Mouse (Mus musculus): Measurements from ENCODE around the gene Cep295. TPM values are rescaled to one million over a fixed set of nuclear protein-coding genes. Genes with fewer than 3 reads are reported as not detected.

Gene Cep295
- polyA plus RNA-seq, 1 experiment from 2014 or later, result 23.6 TPM

- H3K27me3 ChIP-seq (ENCODE audit: low read depth, poor library complexity, severe bottlenecking), result no peaks in the 10 kb centered on the region
- peaks cover 56% of the 10 kb centered on the region for H3K36me3 ChIP-seq
- DNase-seq (ENCODE audit: low spot score), result no peak
- H3K27ac ChIP-seq, result no peak overlapping the region
- 92% methylated on average over 4 of the region's 4 CpGs for WGBS
- peaks cover 13% of the 10 kb centered on the region for H3K4me1 ChIP-seq
- H3K4me3 ChIP-seq, result no peak overlapping the region
- H3K9me3 ChIP-seq (replicated peaks), result no peaks in the 10 kb centered on the region
Observed at GRCm38 (mm10) chr9:15276855-15277254, 80.7 kb downstream of the Cep295 start.

- 0 out of 2 replicates have a peak, but pooled peaks cover 4% of the 10 kb centered on the region for H3K4me1 ChIP-seq
- peaks cover 85% of the 10 kb centered on the region for H3K36me3 ChIP-seq
- no peak for DNase-seq (ENCODE audit: low spot score)
- no peak overlapping the region for H3K27ac ChIP-seq
- WGBS, result 97% methylated on average over 2 of the region's 2 CpGs
- no peak overlapping the region for H3K4me3 ChIP-seq
- H3K9me3 ChIP-seq (replicated peaks), result no peaks in the 10 kb centered on the region
- H3K27me3 ChIP-seq (ENCODE audit: low read depth, poor library complexity, severe bottlenecking), result no peaks in the 10 kb centered on the region
Observed at GRCm38 (mm10) chr9:15273981-15274380, 83.6 kb downstream of the Cep295 start.

Small RNAs within 50 kb of the gene (microRNA-seq; reads per million reads assigned to microRNA genes)
- gene Gm49349 (not detected), gene mmu-mir-7650 (2.1 reads per million)

Other genes with a start within 250 kb of the Cep295 start
- gene Hephl1, start 245.7 kb downstream of the Cep295 start, polyA plus RNA-seq (2016; fragmentation: Nextera tagmentation; extraction: Ambion mirVana), result not detected in 2 replicates
- 1.1 and 1.2 TPM in 2 replicates for gene Vstm5, start 118.7 kb downstream of the Cep295 start, polyA plus RNA-seq (2016; fragmentation: Nextera tagmentation; extraction: Ambion mirVana)
- gene Med17, start 77.9 kb downstream of the Cep295 start, polyA plus RNA-seq (2016; fragmentation: Nextera tagmentation; extraction: Ambion mirVana), result 38.5 and 40.5 TPM in 2 replicates
- 90.8 and 101 TPM in 2 replicates for gene Taf1d, start 51.6 kb downstream of the Cep295 start, polyA plus RNA-seq (2016; fragmentation: Nextera tagmentation; extraction: Ambion mirVana)
- 4.9 and 7.1 TPM in 2 replicates for gene 4931406C07Rik, start 51.3 kb downstream of the Cep295 start, polyA plus RNA-seq (2016; fragmentation: Nextera tagmentation; extraction: Ambion mirVana)
- gene Smco4, start 135.6 kb upstream of the Cep295 start, polyA plus RNA-seq (2016; fragmentation: Nextera tagmentation; extraction: Ambion mirVana), result 2.4 and 2.7 TPM in 2 replicates

All from limb, embryonic 10.5 days (tissue).